Mouse (Mus musculus) lung, embryonic 15.5 days (tissue): Measurements from ENCODE around the gene Rcor1. TPM values are rescaled to one million over a fixed set of nuclear protein-coding genes. Genes with fewer than 3 reads are reported as not detected.

Experiments
- ATAC-seq: fragments of 200-750 bp; cut with Nextera tagmentation; 2 replicates; pipeline ENCODE4 v1.8.0; 2017; ENCODE audit warnings: moderate number of reproducible peaks, borderline replicate concordance; ENCODE audit not compliant: low FRiP score, low TSS enrichment; ENCODE audit errors: extremely low read depth
- H3K27ac ChIP-seq: fragments of 300-500 bp; sonication (generic); 2 replicates; pipeline ENCODE4 v1.5.1; 2015; ENCODE audit warnings: moderate library complexity, mild to moderate bottlenecking, inconsistent platforms
- H3K27me3 ChIP-seq: fragments of 300-500 bp; sonication (generic); 2 replicates; pipeline ENCODE4 v1.6.1; 2015; ENCODE audit warnings: inconsistent platforms
- H3K36me3 ChIP-seq: fragments of 300-500 bp; sonication (generic); 2 replicates; pipeline ENCODE4 v1.6.1; 2015; ENCODE audit warnings: inconsistent platforms
- H3K4me1 ChIP-seq: fragments of 300-500 bp; sonication (generic); 2 replicates; pipeline ENCODE4 v1.6.1; 2015; ENCODE audit warnings: inconsistent platforms
- H3K4me2 ChIP-seq: fragments of 300-500 bp; sonication (generic); 2 replicates; pipeline ENCODE4 v1.6.1; 2015; ENCODE audit warnings: inconsistent platforms, mild to moderate bottlenecking, moderate library complexity
- H3K4me3 ChIP-seq: fragments of 300-500 bp; sonication (generic); 2 replicates; pipeline ENCODE4 v1.5.1; 2015; ENCODE audit warnings: mild to moderate bottlenecking, inconsistent platforms
- H3K9ac ChIP-seq: fragments of 300-500 bp; sonication (generic); 2 replicates; pipeline ENCODE4 v1.6.1; 2015; ENCODE audit warnings: inconsistent platforms
- H3K9me3 ChIP-seq: fragments of 300-500 bp; sonication (generic); 2 replicates; pipeline ENCODE4 v1.6.1; 2016; ENCODE audit warnings: inconsistent platforms
- WGBS: fragments of 180-500 bp; shearing (Covaris S2); methylation state at CpG from one replicate; pipeline ENCODE4 v1.1.7; 2015; 5-methylcytosine and 5-hydroxymethylcytosine counted together
- polyA plus RNA-seq: library from polyadenylated mRNA; unstranded; fragments of >200 nt; fragmentation: Nextera tagmentation; extraction: Ambion mirVana; gene quantifications from 2 replicates; pipeline ENCODE4 v1.2.1, GENCODE M21; 2015

Rcor1 gene
- polyA plus RNA-seq, 1 experiment from 2014 or later = 10.9 TPM

DNA sequence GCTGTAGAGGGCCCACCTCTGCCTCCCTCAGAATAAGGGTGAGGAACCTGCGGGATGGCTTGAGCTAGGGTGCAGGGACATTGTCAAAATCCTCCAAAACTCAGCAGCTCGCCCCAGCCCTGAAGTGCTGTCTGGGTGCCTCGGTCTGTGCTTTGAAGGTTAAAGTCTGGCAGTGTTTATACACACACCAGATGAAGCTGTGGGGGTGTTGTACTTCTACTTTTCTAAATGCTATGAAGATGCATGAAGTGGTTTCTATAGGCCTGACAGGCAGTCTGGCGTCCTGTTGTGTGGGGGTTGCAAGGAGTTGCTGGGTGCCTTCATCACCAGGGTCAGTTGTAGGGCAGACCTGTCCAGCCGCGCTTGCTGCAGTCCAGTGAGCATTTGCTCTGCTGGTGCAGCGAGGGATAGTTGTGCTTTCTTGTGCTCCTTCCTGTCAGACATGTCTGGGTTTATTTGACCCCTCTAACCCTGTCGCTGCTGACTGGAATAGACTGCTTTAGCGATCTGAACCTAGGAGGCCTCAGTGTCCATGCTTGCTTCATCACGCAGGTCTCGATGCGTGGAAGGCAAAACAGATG, 37.3 kb downstream of the Rcor1 start:
- no peak overlapping the region for H3K27ac ChIP-seq
- no peaks in the 10 kb centered on the region for H3K27me3 ChIP-seq
- no peak overlapping the region for H3K9ac ChIP-seq
- peaks cover 11% of the 10 kb centered on the region; the same call in 1 of the 2 replicates for H3K4me1 ChIP-seq
- no peak for ATAC-seq
- 42% methylated on average over 12 of the region's 12 CpGs for WGBS
- no peaks in the 10 kb centered on the region for H3K36me3 ChIP-seq
- H3K9me3 ChIP-seq = no peaks in the 10 kb centered on the region
- H3K4me3 ChIP-seq = no peak overlapping the region
- no peak overlapping the region for H3K4me2 ChIP-seq

- Histone ChIP-seq H3K27ac (no peak overlapping the region), H3K27me3 (no peaks in the 10 kb centered on the region), H3K36me3 (peaks cover 19% of the 10 kb centered on the region), H3K4me3 (no peak overlapping the region), H3K9me3 (no peaks in the 10 kb centered on the region), H3K9ac (no peak overlapping the region), H3K4me2 (no peak overlapping the region), H3K4me1 (no peaks in the 10 kb centered on the region)
- ATAC-seq = no peak
- 78% methylated on average over 4 of the region's 4 CpGs for WGBS
Observed at GRCm38 (mm10) chr12:111085579-111085978, 46.4 kb downstream of the Rcor1 start.

DNA sequence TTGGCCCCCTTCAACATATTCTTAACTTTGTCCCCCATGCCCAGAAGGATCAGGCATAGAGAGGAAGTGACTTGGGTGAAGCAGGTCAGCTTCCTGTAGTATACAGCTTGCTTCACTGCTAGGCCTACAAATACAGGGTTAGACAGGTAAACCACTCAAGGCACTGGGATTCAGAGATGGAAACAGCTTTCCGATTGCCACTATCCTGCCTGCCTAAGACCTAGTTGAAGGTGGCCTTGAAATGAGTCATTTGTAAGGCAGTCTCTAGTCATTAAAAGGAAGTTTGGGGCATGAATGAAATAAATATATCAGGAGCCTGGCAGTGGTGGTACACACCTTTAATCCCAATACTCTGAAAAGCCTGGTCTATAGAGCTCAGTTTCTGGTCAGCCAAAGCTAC, 47.9 kb downstream of the Rcor1 start:
- Histone ChIP-seq H3K4me2 (no peak overlapping the region), H3K4me3 (no peak overlapping the region), H3K9ac (no peak overlapping the region), H3K9me3 (no peaks in the 10 kb centered on the region), H3K27me3 (no peaks in the 10 kb centered on the region), H3K4me1 (no peaks in the 10 kb centered on the region), H3K36me3 (peaks cover 19% of the 10 kb centered on the region), H3K27ac (no peak overlapping the region)
- no peak for ATAC-seq
- WGBS = 78% methylated on average over 1 of the region's 1 CpGs

DNA sequence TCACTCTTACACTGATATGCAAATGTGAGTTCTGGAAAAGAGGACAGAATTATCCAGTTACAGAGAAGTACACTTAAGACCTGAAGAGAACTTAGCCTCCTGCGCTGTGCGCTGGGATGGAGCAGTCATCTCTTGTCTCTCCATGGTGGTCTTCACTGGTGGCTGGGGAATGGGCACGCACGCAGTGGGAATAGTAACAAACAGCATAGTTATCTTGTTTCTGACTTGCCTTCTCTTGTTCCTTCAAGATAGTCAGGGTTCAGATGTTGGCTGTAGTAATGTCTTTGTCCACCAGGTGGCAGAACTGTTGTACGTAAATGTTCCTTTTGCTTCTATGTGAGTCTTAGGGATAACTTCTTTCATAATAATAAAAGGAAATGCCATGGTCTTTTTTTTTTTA, 49.0 kb downstream of the Rcor1 start:
- H3K27ac ChIP-seq = no peak overlapping the region
- no peak overlapping the region for H3K4me2 ChIP-seq
- H3K9ac ChIP-seq = no peak overlapping the region
- 28% methylated on average over 5 of the region's 5 CpGs for WGBS
- no peak overlapping the region for H3K4me3 ChIP-seq
- no peak for ATAC-seq
- peaks cover 12% of the 10 kb centered on the region for H3K36me3 ChIP-seq
- no peaks in the 10 kb centered on the region for H3K9me3 ChIP-seq
- no peaks in the 10 kb centered on the region for H3K27me3 ChIP-seq
- H3K4me1 ChIP-seq = no peaks in the 10 kb centered on the region

- H3K4me1 ChIP-seq = no peaks in the 10 kb centered on the region
- H3K4me3 ChIP-seq = no peak overlapping the region
- H3K27ac ChIP-seq = no peak overlapping the region
- no peak for ATAC-seq
- H3K4me2 ChIP-seq = no peak overlapping the region
- no peaks in the 10 kb centered on the region for H3K27me3 ChIP-seq
- H3K9me3 ChIP-seq = no peaks in the 10 kb centered on the region
- H3K9ac ChIP-seq = no peak overlapping the region
- H3K36me3 ChIP-seq = peaks cover 7% of the 10 kb centered on the region; the same call in 1 of the 2 replicates
- WGBS = 70% methylated on average over 3 of the region's 3 CpGs
Observed at GRCm38 (mm10) chr12:111088731-111089141, 49.6 kb downstream of the Rcor1 start.

- Histone ChIP-seq H3K9ac (no peak overlapping the region), H3K4me1 (no peaks in the 10 kb centered on the region), H3K27ac (no peak overlapping the region), H3K4me2 (no peak overlapping the region), H3K9me3 (no peaks in the 10 kb centered on the region), H3K36me3 (0 out of 2 replicates have a peak, but pooled peaks cover 9% of the 10 kb centered on the region), H3K27me3 (no peaks in the 10 kb centered on the region), H3K4me3 (no peak overlapping the region)
- WGBS = 75% methylated on average over 7 of the region's 7 CpGs
- ATAC-seq = no peak
Observed at GRCm38 (mm10) chr12:111089145-111089544, 50.0 kb downstream of the Rcor1 start.

DNA sequence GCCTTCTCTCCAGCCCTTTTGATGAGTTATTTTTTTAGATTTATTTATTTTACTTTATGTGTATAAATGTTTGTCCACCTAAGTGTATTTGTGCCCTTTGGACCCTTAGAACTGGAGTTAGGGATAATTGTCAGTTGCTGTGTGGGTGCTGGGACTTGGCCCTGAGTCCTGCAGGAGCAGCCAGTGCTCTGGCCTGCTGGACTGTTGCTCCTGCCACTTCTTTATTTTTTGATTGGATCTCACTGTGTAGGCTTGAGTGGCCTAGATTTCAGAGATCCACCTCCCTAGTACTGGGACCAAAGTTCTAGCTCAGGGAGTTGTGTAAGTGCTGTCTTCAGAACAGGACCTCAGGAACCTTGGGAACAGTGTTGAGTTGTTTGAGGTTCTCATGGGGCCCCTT, 51.6 kb downstream of the Rcor1 start:
- Histone ChIP-seq H3K4me3 (no peak overlapping the region), H3K9me3 (no peaks in the 10 kb centered on the region), H3K36me3 (peaks cover 5% of the 10 kb centered on the region; the same call in 1 of the 2 replicates), H3K4me2 (no peak overlapping the region), H3K4me1 (no peaks in the 10 kb centered on the region), H3K27me3 (no peaks in the 10 kb centered on the region), H3K27ac (no peak overlapping the region), H3K9ac (no peak overlapping the region)
- ATAC-seq = no peak

- 88% methylated on average over 10 of the region's 10 CpGs for WGBS
- no peak overlapping the region for H3K27ac ChIP-seq
- no peak for ATAC-seq
- H3K27me3 ChIP-seq = no peaks in the 10 kb centered on the region
- no peak overlapping the region for H3K9ac ChIP-seq
- no peak overlapping the region for H3K4me3 ChIP-seq
- no peaks in the 10 kb centered on the region for H3K9me3 ChIP-seq
- H3K36me3 ChIP-seq = peaks cover 9% of the 10 kb centered on the region
- no peak overlapping the region for H3K4me2 ChIP-seq
- no peaks in the 10 kb centered on the region for H3K4me1 ChIP-seq
Observed at GRCm38 (mm10) chr12:111091981-111092380, 52.8 kb downstream of the Rcor1 start.

GRCm38 (mm10) chr12:111094073-111094472, 54.9 kb downstream of the Rcor1 start:
- H3K27ac ChIP-seq = peak overlapping the region; percentile 42; the same call in 1 of the 2 replicates
- no peak overlapping the region for H3K4me2 ChIP-seq
- H3K27me3 ChIP-seq = no peaks in the 10 kb centered on the region
- ATAC-seq = no peak
- WGBS = 48% methylated on average over 5 of the region's 5 CpGs
- H3K4me3 ChIP-seq = no peak overlapping the region
- no peaks in the 10 kb centered on the region for H3K4me1 ChIP-seq
- H3K9ac ChIP-seq = no peak overlapping the region
- H3K9me3 ChIP-seq = no peaks in the 10 kb centered on the region
- peaks cover 10% of the 10 kb centered on the region for H3K36me3 ChIP-seq

GRCm38 (mm10) chr12:111095086-111095485, 55.9 kb downstream of the Rcor1 start:
- 90% methylated on average over 6 of the region's 6 CpGs for WGBS
- Histone ChIP-seq H3K9me3 (no peaks in the 10 kb centered on the region), H3K4me3 (no peak overlapping the region), H3K27me3 (no peaks in the 10 kb centered on the region), H3K9ac (no peak overlapping the region), H3K4me1 (no peaks in the 10 kb centered on the region), H3K27ac (no peak overlapping the region), H3K4me2 (no peak overlapping the region), H3K36me3 (peaks cover 10% of the 10 kb centered on the region)
- no peak for ATAC-seq

GRCm38 (mm10) chr12:111096249-111096648, 57.1 kb downstream of the Rcor1 start:
- Histone ChIP-seq H3K9ac (no peak overlapping the region), H3K4me2 (no peak overlapping the region), H3K9me3 (no peaks in the 10 kb centered on the region), H3K27me3 (no peaks in the 10 kb centered on the region), H3K4me3 (no peak overlapping the region), H3K27ac (no peak overlapping the region), H3K4me1 (no peaks in the 10 kb centered on the region), H3K36me3 (peaks cover 10% of the 10 kb centered on the region)
- no peak for ATAC-seq
- 80% methylated on average over 6 of the region's 6 CpGs for WGBS

DNA sequence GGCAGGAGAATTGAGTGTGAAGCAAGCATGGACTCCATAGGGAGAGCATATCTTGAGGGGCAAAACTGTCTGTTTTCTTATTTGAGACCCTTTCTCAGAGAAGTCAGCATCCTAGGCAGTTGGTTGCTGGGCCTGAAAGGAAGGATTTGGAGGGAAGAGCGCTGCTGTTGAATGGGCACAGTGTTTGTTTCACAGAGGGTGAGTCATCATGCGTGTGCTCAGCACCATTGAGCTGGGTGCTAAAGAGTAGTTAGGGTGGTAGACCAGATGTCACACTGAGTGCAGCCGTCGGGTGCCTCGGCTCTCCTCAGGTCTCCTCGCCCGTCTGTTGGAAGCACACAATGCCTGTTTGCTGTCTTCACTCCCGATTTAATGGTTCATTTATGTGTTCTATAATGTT, 57.9 kb downstream of the Rcor1 start:
- Histone ChIP-seq H3K36me3 (peaks cover 15% of the 10 kb centered on the region), H3K4me3 (no peak overlapping the region), H3K27ac (no peak overlapping the region), H3K9ac (no peak overlapping the region), H3K4me2 (no peak overlapping the region), H3K9me3 (no peaks in the 10 kb centered on the region), H3K4me1 (no peaks in the 10 kb centered on the region), H3K27me3 (no peaks in the 10 kb centered on the region)
- ATAC-seq = no peak
- 95% methylated on average over 8 of the region's 8 CpGs for WGBS

- no peak overlapping the region for H3K4me3 ChIP-seq
- H3K4me1 ChIP-seq = no peaks in the 10 kb centered on the region
- 80% methylated on average over 8 of the region's 8 CpGs for WGBS
- H3K9ac ChIP-seq = no peak overlapping the region
- no peak overlapping the region for H3K4me2 ChIP-seq
- H3K9me3 ChIP-seq = no peaks in the 10 kb centered on the region
- ATAC-seq = no peak
- H3K27me3 ChIP-seq = no peaks in the 10 kb centered on the region
- no peak overlapping the region for H3K27ac ChIP-seq
- peaks cover 70% of the 10 kb centered on the region for H3K36me3 ChIP-seq
Observed at GRCm38 (mm10) chr12:111111176-111111575, 72.0 kb downstream of the Rcor1 start.
